Mouse (Mus musculus): ENCODE results near the gene Hapln3.

GRCm38 (mm10) chr7:79147011-79147837 lies 16.4 kb upstream of the Hapln3 start:
- TF ChIP-seq CHD2 (IDR thresholded peaks at IDR 0.05; ENCODE audit: low read length) (no peak), KAT2A (conservative IDR thresholded peaks at IDR 0.05; ENCODE audit: low read depth, low read length) (no peak), UBTF (IDR thresholded peaks at IDR 0.05; ENCODE audit: borderline replicate concordance, insufficient read depth, low read depth, low read length) (no peak), POLR2A (IDR thresholded peaks at IDR 0.05; ENCODE audit: control insufficient read depth in 1 of 2, insufficient read depth in 1 of 2, low read depth in 1 of 2, low read length in 2 of 2, poor library complexity in 1 of 2) (no peak), TAL1 (IDR thresholded peaks at IDR 0.05; ENCODE audit: low read length) (no peak), JUND (IDR thresholded peaks at IDR 0.05; ENCODE audit: low read depth, low read length) (no peak), ZC3H11A (IDR thresholded peaks at IDR 0.05; ENCODE audit: low read depth, low read length) (no peak), ETS1 (IDR thresholded peaks at IDR 0.05; ENCODE audit: low read depth, low read length) (no peak)
